Mouse (Mus musculus) limb, embryonic 11.5 days (tissue): ENCODE results near the gene Apol6. TPM values are rescaled to one million over a fixed set of nuclear protein-coding genes. Genes with fewer than 3 reads are reported as not detected.

Experiments
- ATAC-seq: fragments of 200-750 bp; cut with Nextera tagmentation; 2 replicates; pipeline ENCODE4 v1.8.0; 2017; ENCODE audit warnings: low read depth; ENCODE audit not compliant: insufficient number of reproducible peaks, low FRiP score, low TSS enrichment
- DNase-seq: peaks from one replicate; pipeline ENCODE4 v3.0.0-alpha.2; 2015; ENCODE audit warnings: low spot score
- H3K27ac ChIP-seq: fragments of 300-500 bp; sonication (generic); replicated peaks from 2 replicates; pipeline ENCODE4 v1.5.1; 2014; ENCODE audit warnings: low read depth, mild to moderate bottlenecking, low read length
- H3K27me3 ChIP-seq: fragments of 300-500 bp; sonication (generic); 2 replicates; pipeline ENCODE4 v1.6.1; 2014; ENCODE audit warnings: mild to moderate bottlenecking, low read length, mixed read lengths; ENCODE audit not compliant: control insufficient read depth, insufficient read depth
- H3K36me3 ChIP-seq: fragments of 300-500 bp; sonication (generic); 2 replicates; pipeline ENCODE4 v1.6.1; 2014; ENCODE audit warnings: mild to moderate bottlenecking, low read length, moderate library complexity, mixed read lengths; ENCODE audit not compliant: control insufficient read depth, insufficient read depth
- H3K4me1 ChIP-seq: fragments of 300-500 bp; sonication (generic); 2 replicates; pipeline ENCODE4 v1.6.1; 2014; ENCODE audit warnings: low read length, mixed read lengths; ENCODE audit not compliant: control insufficient read depth, insufficient read depth
- H3K4me2 ChIP-seq: fragments of 300-500 bp; sonication (generic); 2 replicates; pipeline ENCODE4 v1.6.1; 2014; ENCODE audit warnings: low read depth, mild to moderate bottlenecking, moderate library complexity; ENCODE audit not compliant: severe bottlenecking
- H3K4me3 ChIP-seq: fragments of 300-500 bp; sonication (generic); 2 replicates; pipeline ENCODE4 v1.5.1; 2014; ENCODE audit warnings: low read depth, low read length
- H3K9ac ChIP-seq: fragments of 300-500 bp; sonication (generic); 2 replicates; pipeline ENCODE4 v1.6.1; 2014; ENCODE audit warnings: mild to moderate bottlenecking, low read length
- H3K9me3 ChIP-seq: fragments of 300-500 bp; sonication (generic); 2 replicates; pipeline ENCODE4 v1.6.1; 2016; ENCODE audit warnings: low read length; ENCODE audit not compliant: control insufficient read depth
- WGBS: fragments of 180-500 bp; shearing (Covaris S2); extraction: QIAGEN DNeasy Blood & Tissue Kit; methylation state at CpG from one replicate; pipeline ENCODE4 v1.1.7; 2014; 5-methylcytosine and 5-hydroxymethylcytosine counted together
- polyA plus RNA-seq: library from polyadenylated mRNA; unstranded; fragments of >200 nt; fragmentation: Nextera tagmentation; extraction: Ambion mirVana; gene quantifications from 2 replicates; pipeline ENCODE4 v1.2.1, GENCODE M21; 2014

The Apol6 gene
- polyA plus RNA-seq, 1 experiment from 2014 or later: not detected

DNA sequence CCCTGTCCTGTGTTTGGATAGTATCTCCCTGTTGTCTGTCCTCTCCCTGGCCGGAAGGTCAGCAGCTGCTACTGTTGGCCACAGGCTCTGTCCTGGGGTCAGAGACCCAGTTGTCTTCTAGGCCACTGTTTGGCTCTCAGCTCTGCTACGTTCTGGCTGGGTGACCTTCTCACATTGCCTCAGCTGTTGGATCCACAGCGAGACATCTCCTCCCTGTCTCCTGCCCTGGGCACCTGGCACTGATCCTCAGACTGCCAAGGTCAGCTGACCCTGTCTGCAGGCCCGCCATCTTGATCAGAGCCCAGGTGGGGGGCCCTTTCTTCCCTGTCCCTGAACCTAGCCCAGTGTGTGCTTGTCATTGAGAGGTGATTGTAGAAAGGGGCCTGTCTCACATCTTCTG, 29.5 kb upstream of the Apol6 start:
- WGBS: 74% methylated on average over 4 of the region's 4 CpGs
- no peaks in the 10 kb centered on the region for H3K36me3 ChIP-seq
- no peak overlapping the region for H3K4me2 ChIP-seq
- no peaks in the 10 kb centered on the region for H3K27me3 ChIP-seq
- H3K4me1 ChIP-seq: no peaks in the 10 kb centered on the region
- H3K27ac ChIP-seq: no peak overlapping the region
- ATAC-seq: no peak
- DNase-seq: no peak
- H3K4me3 ChIP-seq: no peak overlapping the region
- H3K9ac ChIP-seq: no peak overlapping the region
- no peaks in the 10 kb centered on the region for H3K9me3 ChIP-seq

DNA sequence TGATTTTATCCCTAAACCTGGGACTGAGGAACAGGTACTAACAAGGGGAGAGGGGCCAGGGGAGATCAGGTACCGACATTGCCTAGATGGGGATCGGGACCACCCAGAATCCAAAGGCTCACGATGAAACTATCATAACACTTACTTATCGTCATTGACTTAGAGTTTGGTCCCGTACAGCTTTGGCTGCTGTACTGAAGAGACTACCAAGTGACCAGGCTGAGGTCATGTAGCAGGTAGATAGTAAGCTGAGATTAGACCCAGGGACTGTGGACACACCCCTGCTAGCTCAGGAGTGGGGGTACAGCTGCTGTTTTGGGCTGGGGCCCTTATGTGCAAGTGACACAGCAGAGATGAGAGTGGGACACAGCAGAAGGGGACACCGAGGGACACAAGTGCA, 28.0 kb upstream of the Apol6 start:
- Histone ChIP-seq H3K4me1 (no peaks in the 10 kb centered on the region), H3K27me3 (no peaks in the 10 kb centered on the region), H3K27ac (no peak overlapping the region), H3K4me2 (no peak overlapping the region), H3K4me3 (no peak overlapping the region), H3K36me3 (no peaks in the 10 kb centered on the region), H3K9me3 (no peaks in the 10 kb centered on the region), H3K9ac (no peak overlapping the region)
- WGBS: 87% methylated on average over 6 of the region's 6 CpGs
- ATAC-seq (no peak), DNase-seq (no peak)

DNA sequence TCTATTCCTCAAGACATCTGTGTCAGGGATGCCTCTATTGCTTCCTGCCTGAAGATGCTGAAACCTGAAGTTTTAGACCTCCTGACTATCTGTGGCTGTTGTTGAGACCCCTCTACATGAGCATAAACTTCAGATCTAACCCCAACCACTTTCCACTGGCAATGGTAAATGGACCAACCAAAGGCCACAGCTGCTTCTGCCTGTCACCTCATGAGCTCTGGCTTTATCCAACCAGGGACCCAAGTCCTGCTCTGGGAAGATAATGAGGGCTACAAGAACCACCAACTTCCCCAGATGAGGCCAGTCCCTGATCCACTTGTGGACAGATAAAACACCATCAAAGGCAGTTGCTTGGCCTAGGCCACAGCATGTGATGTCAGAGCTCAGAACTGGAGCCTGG, 26.6 kb upstream of the Apol6 start:
- Histone ChIP-seq H3K9me3 (no peaks in the 10 kb centered on the region), H3K4me3 (no peak overlapping the region), H3K36me3 (no peaks in the 10 kb centered on the region), H3K27ac (no peak overlapping the region), H3K4me2 (no peak overlapping the region), H3K9ac (no peak overlapping the region), H3K27me3 (no peaks in the 10 kb centered on the region), H3K4me1 (no peaks in the 10 kb centered on the region)
- DNase-seq (no peak), ATAC-seq (no peak)

DNA sequence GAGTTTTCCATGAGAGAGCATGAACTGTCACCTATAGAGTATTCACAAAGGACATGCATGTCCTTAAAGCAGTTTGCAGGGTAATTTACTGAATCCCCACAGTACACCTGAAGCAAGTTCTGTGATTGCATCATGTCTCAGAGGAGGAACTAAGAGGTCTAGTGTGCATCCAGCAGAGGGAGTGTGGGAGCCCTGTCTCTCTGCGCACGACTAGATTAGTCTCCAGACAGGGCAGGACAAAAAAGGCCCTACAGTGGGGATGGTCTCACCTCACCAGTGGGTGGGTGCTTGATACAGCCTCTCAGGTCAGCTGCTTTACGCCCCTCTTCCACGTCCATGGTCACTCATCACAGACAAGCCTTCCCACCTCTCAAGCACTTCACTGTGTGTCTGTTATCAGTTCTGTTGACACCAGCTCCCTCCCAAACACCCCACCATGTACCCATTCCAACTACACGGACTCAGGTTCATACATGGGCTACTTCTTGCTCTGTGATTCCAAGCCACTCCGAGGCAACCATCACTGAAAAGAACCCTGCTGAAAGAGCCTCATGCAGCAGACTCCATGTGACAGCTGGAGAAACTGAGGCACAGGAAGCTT, 25.7 kb upstream of the Apol6 start:
- Histone ChIP-seq H3K4me2 (no peak overlapping the region), H3K27ac (no peak overlapping the region), H3K27me3 (no peaks in the 10 kb centered on the region), H3K9ac (no peak overlapping the region), H3K4me1 (no peaks in the 10 kb centered on the region), H3K9me3 (no peaks in the 10 kb centered on the region), H3K4me3 (no peak overlapping the region), H3K36me3 (no peaks in the 10 kb centered on the region)
- DNase-seq (no peak), ATAC-seq (no peak)
- WGBS: 67% methylated on average over 6 of the region's 6 CpGs

DNA sequence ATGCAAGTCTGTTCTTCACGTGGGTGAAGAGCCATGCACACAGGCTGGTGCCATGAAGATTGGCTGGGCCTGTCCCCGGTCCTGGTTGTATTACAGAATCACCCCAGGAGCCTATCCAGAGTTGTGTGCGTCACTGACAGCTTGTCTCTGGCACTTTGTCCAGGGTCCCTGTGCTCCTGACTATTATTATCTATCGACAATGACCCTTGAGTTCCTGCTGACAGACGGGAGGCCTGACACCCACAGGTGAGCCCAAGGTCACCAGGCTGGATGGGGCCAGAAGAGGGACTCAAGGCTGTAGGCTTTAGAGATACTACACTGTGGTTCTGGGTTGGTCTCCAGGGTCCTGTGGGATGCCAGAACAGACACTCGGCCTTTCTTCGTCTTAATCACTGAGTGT, 25.0 kb upstream of the Apol6 start:
- no peaks in the 10 kb centered on the region for H3K4me1 ChIP-seq
- DNase-seq (no peak), ATAC-seq (no peak)
- WGBS: 85% methylated on average over 7 of the region's 7 CpGs
- H3K4me3 ChIP-seq: no peak overlapping the region
- no peak overlapping the region for H3K27ac ChIP-seq
- H3K36me3 ChIP-seq: no peaks in the 10 kb centered on the region
- H3K9me3 ChIP-seq: no peaks in the 10 kb centered on the region
- no peak overlapping the region for H3K4me2 ChIP-seq
- H3K9ac ChIP-seq: no peak overlapping the region
- H3K27me3 ChIP-seq: no peaks in the 10 kb centered on the region

DNA sequence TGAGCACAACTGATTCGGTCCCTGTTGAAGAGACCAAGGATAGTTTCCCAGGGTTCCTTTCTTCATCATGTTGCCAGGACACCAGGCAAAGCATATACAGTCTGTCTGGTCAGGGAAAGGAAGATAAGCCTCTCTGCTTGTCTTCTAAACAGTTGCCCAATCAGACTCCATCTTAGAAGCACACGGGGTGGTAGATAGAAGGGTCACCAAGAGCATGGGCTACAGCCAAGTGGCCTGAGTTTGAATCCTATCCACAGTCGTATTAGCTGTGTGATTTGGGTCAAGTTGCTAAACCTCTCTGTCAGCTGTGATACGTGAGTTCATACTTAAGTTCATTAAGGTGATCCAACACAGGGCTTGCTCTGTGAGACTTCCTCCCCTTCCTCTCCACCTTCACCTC, 24.4 kb upstream of the Apol6 start:
- DNase-seq (no peak), ATAC-seq (no peak)
- WGBS: 89% methylated on average over 4 of the region's 4 CpGs
- no peaks in the 10 kb centered on the region for H3K27me3 ChIP-seq
- no peaks in the 10 kb centered on the region for H3K4me1 ChIP-seq
- H3K36me3 ChIP-seq: no peaks in the 10 kb centered on the region
- no peak overlapping the region for H3K9ac ChIP-seq
- no peak overlapping the region for H3K27ac ChIP-seq
- no peak overlapping the region for H3K4me3 ChIP-seq
- no peak overlapping the region for H3K4me2 ChIP-seq
- no peaks in the 10 kb centered on the region for H3K9me3 ChIP-seq

DNA sequence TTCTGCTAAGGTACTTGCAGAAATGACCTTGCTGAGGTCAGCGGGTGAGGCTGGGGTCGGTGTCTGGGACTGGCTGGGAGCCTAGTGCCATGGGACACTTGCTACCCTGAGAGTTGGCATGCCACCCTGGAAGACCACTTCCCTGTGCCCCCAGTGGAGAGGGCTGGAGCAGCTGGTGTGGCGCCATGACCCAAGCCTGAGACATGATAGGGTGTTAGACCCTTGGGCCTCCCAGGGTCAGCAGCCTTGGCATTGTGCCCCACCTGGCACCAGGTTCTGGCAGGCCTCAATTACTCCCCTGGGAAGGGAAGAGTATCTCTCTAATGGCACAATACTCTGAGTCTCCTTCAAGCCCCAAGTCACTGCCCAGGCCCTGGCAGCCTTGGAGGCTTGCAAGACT, 23.5 kb upstream of the Apol6 start:
- Histone ChIP-seq H3K36me3 (no peaks in the 10 kb centered on the region), H3K4me2 (no peak overlapping the region), H3K4me3 (no peak overlapping the region), H3K4me1 (no peaks in the 10 kb centered on the region), H3K9ac (no peak overlapping the region), H3K9me3 (no peaks in the 10 kb centered on the region), H3K27me3 (no peaks in the 10 kb centered on the region), H3K27ac (no peak overlapping the region)
- no peak for ATAC-seq
- WGBS: 91% methylated on average over 3 of the region's 3 CpGs
- no peak for DNase-seq

DNA sequence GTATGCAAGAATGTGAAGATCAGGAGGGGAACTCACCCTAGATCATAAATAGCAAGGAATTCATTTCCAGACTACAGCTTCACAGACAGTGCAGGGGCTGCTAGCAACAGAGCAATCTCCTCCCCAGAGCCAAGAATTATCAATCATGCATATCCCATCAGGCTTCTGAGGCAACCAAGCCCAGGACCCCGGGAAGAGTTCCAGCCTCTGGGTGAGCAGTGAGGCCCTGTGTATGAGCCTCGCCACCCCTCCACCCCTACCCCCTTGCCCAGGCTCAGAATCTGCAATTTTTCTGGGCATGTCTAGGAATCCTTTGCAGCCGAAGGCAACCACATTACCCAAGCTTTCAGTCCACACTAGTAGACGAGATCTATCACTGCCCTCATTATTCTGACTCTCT, 22.7 kb upstream of the Apol6 start:
- no peak overlapping the region for H3K4me2 ChIP-seq
- no peak for ATAC-seq
- no peak overlapping the region for H3K27ac ChIP-seq
- no peaks in the 10 kb centered on the region for H3K27me3 ChIP-seq
- no peaks in the 10 kb centered on the region for H3K36me3 ChIP-seq
- WGBS: 83% methylated on average over 4 of the region's 4 CpGs
- DNase-seq: no peak
- no peak overlapping the region for H3K9ac ChIP-seq
- no peaks in the 10 kb centered on the region for H3K9me3 ChIP-seq
- H3K4me3 ChIP-seq: no peak overlapping the region
- H3K4me1 ChIP-seq: no peaks in the 10 kb centered on the region

DNA sequence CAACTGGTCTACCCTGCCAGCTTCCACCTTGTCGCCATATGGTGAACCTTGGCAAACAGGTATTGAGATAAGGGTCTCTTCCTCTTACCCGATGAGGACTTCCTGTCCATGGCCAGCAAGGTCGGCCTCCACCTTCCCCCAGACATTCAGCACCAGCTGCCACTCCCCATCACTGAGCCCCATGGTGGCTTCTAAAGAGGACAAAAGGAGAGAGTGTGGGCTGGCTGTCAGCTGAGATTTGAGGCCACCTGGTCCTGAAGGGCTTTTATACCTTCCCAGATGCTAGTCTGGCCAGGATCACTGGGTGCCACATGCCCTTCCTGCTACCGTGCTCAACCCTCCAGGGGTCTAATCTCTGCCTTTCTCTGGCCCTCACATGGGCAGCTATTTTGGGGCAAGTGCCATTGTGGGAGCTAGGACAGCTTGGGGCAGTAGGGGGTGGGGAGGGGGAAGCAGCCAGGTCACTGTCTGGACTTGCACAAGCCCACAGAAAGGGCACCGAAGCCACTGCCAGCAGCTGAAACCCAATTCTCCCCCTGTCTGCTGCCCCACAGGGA, 22.1 kb upstream of the Apol6 start:
- DNase-seq (no peak), ATAC-seq (no peak)
- H3K9me3 ChIP-seq: no peaks in the 10 kb centered on the region
- H3K4me1 ChIP-seq: no peaks in the 10 kb centered on the region
- H3K4me2 ChIP-seq: no peak overlapping the region
- H3K4me3 ChIP-seq: no peak overlapping the region
- WGBS: 77% methylated on average over 5 of the region's 5 CpGs
- H3K9ac ChIP-seq: no peak overlapping the region
- H3K27ac ChIP-seq: no peak overlapping the region
- no peaks in the 10 kb centered on the region for H3K27me3 ChIP-seq
- H3K36me3 ChIP-seq: no peaks in the 10 kb centered on the region
